Mouse (Mus musculus) lung, postnatal 14 days (tissue): Measurements from ENCODE around the gene Igf1.

Experiments used
- DNase-seq: peaks from one replicate; pipeline ENCODE4 v3.0.0; 2021

The Igf1 gene

DNA sequence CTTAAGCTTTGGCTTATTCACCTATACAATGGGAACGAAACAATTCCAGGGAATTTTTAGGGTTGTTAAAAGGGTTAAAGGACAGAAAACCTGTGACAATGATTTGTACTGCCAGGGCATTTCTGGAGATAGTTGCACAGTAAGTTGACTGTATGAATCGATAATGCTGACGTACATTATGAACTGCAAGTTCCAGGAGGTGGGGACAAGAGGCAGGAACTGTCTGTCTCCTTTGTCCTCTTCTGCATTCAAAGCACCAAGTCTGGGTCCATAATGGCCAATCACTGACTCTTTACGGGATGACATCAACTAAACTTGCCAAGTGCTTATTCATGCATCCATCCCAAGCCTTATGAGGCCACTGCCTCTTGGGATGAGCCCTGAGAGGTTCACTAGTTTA is 39.3 kb downstream of the Igf1 start:
- DNase-seq = no peak

DNA sequence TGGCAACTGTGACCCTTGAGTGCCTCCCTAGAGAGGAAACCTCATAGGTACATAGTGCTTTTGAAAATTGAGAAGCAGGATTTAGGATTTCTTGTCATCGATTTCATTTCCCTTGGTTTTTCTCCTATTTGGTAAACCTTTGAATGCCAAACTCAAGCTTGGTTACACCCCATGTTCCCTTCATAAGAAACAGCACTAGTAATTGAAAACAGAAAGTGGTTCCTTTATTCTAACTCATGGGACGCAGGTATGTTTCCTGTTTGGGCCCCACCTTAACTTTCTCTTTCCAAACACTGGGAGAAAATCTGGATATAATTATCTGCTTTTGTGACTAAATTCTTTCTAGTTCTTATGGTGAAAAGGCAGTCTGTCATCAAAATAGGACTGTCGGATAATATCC is 40.8 kb downstream of the Igf1 start:
- no peak for DNase-seq

DNA sequence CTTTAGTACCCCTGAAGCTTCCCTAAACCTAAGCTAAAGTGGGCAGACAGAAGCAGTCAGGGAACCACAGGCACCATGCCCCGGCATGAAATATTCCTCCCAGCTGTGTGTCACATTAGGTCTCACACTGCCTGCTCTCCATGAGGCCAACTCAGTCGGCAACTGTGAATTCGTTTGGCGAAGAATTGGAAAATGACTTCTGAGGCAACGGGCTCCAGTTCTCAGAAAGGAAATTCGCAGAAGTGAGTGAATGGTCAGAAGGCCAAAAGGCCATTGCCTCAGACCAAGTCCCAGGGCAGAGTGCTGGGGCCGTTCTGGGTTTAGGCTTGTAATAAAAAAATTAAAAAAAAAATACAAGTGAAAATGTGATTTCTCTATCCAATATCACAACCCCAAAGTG is 43.9 kb downstream of the Igf1 start:
- DNase-seq = peak; percentile 18

DNA sequence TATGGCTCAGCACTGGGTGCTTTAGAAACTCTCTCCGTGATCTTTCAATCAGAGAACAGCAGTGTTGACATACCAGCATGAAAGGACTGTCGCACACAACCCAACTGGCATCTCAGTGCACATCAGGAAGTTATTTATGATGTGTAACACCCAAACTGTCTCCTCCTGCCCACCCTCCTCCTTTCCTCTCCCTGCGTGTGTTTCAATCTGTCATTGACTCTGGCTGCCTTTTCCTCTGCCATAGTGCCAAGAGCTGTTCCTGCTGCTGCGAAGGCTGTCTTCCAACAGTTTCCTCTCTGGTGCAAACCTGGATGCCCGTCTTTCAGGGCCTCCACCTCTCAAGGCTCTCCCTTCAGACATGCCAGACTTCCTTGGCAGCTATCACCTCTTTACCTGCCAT is 46.3 kb downstream of the Igf1 start:
- peak; percentile 6 for DNase-seq

DNA sequence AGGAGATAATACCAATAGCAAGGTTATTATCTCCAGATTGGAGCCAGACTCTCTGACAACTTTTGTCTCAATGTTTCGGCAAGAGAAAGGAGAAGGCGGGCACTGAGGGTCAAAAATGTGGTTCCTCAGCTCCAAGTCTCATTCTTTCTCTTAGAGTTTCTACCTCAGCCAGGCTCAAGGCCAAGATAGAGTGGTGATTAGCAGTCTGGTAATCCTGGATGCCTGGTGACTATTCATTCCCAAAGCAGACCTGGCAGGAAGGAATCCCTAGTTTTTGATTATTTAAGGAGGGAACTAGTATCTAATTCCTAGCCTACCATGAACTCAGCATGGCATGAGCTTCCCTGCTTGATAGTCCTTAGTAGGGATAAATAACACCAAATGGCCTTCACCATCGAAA is 47.0 kb downstream of the Igf1 start:
- DNase-seq = no peak

DNA sequence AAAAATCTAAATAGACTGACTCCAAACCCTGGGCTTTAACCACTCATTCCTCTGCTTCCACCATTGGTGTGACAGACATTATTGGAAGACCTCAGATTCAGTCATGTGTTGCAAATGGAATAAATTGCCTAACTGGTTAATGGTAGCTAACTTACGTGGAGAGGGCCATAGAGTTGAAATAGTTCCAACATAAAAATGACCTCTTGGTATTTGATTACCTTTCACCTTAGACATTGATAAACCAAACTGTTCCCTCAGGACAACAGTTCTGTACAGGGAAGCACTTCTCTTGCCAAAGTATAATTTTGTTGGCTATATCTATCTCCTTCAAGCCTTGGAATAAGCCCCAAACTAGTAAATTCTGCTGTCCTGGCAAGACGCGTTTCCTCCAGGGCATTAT is 48.1 kb downstream of the Igf1 start:
- no peak for DNase-seq

DNA sequence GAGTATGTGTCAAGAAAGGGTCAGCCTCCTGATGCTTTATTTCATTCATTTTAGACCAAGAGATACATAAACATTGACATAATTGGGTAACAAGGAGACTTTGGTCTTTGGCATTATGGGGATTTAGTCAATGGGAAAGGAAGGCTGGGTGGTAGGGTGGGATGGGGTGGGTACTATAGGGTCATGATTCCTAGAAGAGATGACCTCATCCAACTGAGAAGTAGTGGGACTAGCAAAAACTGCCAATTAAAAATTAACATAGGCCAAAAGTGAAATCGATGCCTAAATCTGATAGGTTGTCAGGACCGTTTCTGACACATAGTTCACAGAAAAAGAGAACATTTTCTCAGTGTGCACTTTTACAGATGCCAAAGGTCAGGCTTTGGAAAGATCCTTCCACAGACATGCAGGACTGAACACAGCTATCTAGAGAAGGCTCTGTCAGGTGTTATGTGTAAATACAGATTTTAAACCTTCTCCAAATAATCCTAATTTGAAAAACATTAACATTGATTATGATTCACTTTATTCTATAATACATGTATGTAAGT is 48.8 kb downstream of the Igf1 start:
- no peak for DNase-seq

DNA sequence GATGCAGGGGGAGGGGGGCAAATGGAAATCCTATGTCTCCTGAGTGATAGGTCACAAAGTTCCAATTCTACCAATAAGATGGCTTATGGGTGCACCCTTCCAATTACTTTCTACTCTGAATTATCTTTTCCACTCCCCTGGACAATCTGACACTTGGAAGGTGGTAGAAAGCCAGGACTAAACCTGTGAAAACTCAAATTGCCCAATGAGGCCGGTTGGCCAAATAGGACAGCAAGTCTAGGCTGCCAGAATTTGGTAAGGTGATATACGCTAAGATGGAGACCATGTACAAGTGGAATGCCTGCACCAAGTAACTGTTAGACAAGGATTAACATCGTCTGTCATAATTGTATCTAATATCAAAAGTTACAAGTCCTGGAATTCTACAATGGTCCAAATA is 55.8 kb downstream of the Igf1 start:
- no peak for DNase-seq

DNA sequence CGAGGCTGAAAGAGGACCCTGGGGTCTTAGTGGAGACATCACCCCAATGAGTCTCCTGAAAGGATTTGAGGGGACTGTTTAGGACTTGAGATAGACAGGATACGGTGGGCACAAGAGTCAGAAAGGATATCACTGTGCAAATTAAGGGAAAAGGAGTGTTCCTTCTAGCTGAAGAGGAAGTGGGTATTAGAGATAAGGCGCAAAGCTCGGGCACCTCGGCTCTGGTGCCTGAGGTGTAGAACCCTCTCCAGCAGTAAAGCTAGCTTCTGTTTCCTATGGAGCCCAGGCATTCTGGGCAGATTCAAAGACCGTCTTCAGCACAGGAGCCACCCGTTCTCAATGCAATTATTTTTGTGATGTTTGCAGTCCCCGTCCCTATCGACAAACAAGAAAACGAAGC is 56.9 kb downstream of the Igf1 start:
- no peak for DNase-seq

DNA sequence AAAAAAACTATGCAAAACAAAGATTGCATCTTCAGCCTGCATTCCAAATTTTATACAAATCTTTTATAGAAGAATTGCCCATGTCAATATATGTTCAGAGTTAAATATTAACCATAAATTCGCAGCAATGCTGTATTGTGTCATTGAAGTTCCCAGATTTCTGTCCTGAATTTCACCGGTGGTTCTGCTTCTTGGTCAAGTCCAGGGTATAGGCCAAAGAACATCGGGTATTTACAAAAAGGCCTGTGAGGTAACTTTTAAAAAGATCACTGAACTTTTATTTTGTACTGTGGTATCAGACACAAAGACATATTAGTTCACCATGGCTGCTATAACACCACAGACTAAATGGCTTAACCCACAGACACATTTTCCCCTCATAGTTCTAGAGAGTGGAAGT is 57.7 kb downstream of the Igf1 start:
- no peak for DNase-seq

DNA sequence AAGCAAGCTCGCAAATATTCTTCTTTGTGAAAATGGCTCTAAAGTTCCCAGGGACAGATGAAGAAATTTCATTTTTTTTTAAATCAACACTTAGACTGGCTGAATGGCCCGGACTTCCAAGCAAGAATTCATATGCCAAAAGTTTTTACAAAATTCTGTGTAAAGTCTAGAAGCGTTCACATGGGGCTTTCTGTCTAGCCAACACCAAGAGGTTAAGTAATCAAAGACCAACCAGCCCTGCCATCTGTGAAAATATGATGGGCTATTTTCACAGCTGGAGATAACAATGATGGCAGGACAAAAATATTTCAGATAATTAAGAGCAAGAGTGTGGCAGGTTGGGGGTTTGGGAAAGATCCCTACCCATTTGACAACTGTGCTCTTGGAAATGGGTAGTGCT is 64.2 kb downstream of the Igf1 start:
- no peak for DNase-seq

DNA sequence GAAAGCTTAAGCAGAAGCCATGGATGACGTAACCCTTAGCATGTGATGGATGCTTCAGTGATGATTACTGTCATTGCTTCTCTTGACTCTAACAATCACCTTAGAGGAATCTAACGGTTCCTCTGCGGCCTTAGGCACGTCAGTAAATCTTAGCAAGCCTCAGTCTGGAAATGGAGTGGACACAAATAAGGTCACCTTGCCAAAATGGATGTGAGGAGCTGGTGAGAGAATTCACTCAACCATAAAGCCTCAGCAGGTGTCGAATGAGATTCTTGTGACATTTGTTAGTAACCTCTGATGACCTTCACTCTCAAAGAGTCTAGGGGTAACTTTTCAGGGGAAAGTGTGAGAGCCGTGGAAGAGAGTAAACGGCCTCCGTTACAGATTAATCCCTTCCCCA is 68.5 kb downstream of the Igf1 start:
- DNase-seq = no peak

DNA sequence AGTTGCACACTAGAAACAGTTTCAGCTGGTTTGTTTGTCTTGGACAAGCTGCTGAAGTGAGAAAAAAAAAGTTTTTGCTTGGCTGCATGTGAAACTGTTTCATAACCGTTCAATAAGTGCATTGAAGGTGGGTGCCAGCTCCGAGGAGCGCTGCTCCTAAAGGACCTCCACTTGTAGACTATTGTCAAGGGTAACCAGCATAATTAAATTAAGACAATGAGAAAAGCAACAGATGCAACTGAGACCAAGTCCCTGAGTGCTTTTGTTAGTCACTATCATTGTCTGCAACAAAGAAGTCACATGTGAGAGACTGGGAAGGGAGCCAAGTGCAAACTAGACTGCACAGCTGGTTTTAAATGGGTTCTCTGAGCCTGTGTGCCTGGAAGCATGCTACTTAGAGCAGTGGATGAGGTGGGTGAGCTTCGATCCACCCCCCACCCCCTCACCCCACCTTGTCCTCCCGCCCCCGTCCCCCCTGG is 69.1 kb downstream of the Igf1 start:
- DNase-seq = peak; percentile 46

DNA sequence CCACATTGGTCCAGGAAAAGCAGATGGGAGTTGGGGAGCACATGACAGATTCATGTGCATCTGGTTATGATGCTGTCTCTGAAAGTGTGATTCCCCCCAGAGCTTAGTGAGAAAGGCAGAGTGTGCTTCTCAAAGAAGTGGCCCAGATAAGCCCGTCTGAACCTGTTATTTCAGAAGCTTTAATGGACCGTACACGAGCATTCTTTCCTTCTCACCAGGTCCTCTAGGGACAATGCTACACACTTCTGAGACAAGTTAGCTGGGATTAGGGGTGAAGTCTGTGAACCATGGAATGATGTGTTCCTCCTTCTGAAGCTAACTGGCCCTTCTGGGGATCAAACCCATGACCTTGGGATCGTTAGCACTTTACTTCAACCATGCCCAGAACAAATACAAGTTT is 90.1 kb downstream of the Igf1 start:
- no peak for DNase-seq

DNA sequence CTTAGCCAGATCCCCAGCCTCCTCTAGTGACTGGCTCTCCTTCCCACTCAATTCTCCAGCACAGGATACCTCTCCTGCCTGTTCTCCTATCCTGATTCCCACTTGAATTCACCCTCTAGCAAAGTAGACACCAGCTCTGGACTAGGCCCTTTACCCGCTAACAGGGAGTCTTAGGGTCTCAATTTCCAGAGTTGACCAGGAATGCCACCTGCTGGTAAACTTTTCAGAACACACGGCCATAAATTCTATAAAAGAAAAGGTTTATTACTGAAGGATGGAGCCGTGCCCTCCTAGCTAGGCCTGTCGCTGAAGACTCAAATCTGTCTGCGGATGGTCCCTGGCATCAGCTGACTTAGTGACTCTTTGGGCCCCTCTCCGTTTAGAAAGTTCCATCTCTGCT is 113.5 kb downstream of the Igf1 start:
- DNase-seq = peak; percentile 7

DNA sequence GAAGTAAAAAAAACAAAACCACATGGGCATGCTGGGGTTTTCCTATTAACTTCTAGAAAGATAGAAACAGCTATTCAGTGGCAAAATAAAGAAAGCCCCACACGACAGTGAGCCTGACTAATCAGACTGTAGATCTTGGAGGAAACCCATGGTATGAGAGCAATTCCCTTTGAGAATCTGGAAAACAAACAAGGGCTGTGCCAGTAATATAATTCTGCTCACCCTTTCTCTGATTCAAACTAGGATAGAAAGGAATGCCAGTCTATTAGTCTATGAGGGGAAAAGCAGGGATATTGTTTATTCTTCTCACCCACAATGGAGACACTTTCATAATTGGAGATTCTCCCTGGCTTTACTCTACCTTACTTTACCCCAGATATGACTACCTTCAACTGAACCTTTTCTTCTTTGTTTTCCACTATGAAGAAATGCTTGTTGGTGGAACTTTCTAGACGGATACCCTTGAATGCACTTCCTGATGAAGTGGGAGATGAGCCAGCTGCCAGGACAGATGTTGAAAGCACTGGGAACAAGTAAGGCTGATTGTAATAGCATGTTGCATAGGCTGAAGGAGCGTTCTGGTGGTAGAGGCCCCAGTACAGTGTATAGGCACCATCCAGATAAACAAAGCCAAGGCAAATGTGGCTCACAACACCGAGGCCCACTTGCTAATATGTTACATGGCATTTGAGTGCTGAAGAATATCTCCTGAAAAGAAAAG is 116.0 kb downstream of the Igf1 start:
- DNase-seq = peak; percentile 6

DNA sequence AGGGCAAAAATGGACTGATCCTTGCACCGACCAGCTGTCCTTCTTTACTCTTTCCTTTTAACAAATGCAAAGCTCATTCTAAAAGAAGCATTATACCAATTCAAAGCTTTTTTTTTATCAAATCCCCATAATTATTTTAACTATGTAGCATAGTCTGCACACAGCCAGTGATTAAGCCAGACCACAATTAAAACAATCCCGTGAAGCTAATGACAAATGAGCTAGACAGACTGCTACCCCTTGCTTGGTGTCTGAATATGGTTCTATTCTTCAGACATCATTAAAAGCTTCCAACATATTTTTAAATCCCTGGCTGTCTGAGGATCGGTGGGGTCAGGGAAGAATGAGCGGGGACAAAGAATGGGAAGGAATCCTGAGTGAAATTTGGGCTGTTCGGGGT is 127.3 kb downstream of the Igf1 start:
- no peak for DNase-seq

DNA sequence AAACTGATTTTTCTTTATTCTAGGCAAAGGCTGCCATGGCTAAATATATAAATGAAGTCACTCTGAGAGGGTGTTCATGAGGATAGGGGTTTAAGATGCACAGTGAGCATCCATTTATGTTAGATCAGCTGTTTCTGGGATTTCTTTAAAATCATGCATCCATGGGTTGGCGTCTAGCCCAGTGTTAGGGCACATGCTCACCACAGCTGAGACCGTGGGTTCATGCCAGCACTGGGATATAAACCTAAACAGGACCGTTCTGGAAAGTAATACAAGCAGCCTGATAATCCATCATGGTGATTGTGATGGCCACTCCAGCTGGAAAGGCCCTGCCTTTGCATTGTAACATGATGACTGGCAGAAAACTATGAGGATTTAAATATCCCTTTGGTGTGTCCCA is 128.1 kb downstream of the Igf1 start:
- DNase-seq = no peak
